Mouse (Mus musculus) adrenal gland, postnatal 10 days (tissue): ENCODE data around the gene Arid1b. TPM values are rescaled to one million over a fixed set of nuclear protein-coding genes. Genes with fewer than 3 reads are reported as not detected.

Experiments used
- DNase-seq: peaks from one replicate; pipeline ENCODE4 v3.0.0; 2021; ENCODE audit warnings: mixed read lengths
- total RNA-seq, 2 experiments: library from RNA; stranded (reverse); gene quantifications; 2 replicates each; pipeline ENCODE4 v1.2.3; 2021

Gene Arid1b
- total RNA-seq, 2 experiments from 2014 or later, result 56.1 to 75.4 TPM

DNA sequence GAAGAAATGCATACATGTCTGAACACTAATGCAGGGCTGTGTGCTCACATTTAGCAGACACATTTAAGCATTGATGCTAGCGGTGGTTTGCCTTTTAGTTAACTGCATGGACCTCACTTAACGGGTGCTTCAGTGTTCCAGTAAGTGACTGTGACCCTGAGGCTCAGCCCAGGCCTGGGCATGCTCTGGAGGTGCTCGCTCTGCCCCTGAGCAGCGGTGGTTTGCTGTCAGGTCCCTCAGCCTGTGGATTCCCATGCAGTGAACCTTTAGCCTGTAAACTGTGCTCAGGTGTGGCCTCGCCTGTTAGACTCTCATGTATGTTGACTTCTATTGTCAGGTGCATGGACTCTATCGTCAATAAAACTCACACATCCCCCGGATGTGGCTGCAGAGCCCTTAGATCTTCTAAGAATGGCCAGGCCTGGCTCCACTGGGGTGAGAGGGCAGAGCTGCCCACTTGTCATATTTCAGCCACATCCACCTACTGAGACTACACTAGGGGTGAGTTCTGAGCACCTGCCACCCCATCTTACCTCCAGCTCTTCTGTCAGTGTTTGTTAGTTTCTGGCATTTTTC lies 169.2 kb downstream of the Arid1b start:
- no peak for DNase-seq

DNA sequence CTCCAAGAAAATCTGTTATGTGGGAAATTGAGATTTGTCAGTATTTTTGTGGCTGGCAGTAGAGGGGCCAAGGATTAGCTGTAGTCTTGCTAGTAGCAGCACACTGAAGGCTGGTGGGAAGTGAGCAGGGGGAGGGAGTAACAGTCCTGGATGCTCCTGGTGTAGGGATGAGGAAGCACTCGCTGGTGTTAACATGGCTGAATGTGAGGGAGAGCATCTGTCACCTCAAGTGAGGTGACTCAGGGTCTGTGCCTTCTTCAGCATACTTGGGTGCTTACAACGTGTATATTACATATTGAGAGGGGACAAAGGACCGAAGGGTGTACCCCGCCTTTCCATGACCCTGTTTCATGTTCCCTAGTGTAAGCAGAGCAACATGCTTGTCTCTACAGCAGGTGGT lies 170.7 kb downstream of the Arid1b start:
- DNase-seq, result no peak

DNA sequence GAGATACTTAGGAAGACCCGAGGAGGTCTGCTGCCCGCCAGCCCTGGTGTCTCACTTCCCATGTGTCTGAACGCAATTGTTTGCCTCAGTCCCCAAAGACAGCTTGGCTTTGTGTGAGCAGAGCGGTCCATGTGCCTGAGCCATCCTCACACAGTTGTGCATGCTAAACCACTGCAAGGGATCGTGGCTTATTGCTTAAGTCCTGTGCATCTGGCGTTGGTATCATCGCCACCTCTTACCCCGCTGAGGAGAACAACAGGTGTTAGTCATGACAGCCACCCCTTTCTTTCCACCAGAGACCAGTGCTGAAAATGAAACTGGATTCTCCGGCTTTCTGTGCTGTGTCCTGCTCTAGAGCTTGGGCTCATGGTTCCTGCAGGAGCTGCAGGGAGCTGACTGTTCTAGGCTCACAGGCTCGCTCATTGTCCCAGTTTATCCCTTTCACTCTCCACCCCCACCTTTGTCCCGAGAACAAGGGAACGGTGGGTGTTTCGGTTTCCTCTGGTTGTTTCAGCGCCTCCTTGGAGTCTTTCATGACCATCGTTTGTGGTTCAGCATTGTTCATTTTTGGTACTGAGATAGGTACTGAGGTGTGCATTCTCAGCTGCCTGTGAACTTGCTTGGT lies 171.2 kb downstream of the Arid1b start:
- DNase-seq, result no peak

DNA sequence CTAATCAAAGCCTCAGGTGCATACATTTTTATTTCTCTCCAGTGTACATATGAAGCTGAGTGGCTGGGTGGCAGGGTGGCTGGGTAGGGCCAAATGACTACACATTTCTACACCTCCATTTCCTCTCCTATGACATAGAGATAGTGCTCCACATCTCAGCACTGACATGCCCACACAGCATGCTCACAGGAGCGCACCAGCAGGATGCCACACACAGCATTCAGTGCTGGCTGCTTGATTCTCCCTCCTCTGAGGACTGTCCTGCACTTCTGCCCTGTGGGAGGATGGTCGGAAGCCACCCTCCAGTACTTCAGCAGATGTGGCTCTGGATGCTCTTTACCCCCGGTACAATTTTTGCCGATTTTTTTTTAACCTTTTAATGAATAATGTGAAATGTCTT lies 172.0 kb downstream of the Arid1b start:
- no peak for DNase-seq

DNA sequence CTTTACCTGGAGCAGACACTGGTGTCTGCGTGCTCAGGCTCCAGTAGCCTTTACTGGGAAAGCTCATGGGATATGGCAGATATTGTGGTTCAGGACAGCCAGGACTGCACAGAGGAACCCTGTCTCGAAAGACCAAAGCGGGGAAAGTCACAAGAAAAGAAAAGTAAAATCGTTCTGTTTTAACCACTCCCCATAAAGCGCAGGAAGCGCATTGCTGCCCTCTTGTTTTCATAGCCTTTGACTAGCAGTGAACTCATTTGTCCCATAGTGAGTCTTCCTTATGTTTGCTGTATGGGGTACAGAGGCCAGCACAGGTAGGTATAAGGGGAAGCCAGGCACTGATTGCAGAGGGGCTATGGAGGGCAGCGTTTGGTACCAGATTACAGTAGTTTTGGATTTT lies 173.9 kb downstream of the Arid1b start:
- DNase-seq, result no peak

DNA sequence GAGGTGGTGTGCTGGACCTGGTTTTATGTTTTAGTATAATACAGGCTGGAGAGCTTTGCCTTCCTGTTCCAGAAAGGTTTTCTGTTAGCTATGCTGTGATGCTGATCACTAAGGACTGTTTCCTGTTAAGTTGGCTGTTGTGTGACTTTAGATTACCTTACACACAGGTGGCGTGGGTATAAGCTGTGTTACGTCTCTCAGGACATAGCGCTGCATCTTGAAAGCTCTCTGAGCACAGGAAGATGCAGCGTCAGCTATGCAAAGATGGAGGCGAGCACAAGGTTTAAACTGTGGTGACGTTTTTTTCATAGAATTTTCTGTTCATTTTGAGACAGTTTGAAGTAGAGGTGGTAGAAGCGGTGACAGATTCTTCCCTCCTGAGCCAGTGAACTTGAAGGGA lies 174.5 kb downstream of the Arid1b start:
- DNase-seq, result no peak

DNA sequence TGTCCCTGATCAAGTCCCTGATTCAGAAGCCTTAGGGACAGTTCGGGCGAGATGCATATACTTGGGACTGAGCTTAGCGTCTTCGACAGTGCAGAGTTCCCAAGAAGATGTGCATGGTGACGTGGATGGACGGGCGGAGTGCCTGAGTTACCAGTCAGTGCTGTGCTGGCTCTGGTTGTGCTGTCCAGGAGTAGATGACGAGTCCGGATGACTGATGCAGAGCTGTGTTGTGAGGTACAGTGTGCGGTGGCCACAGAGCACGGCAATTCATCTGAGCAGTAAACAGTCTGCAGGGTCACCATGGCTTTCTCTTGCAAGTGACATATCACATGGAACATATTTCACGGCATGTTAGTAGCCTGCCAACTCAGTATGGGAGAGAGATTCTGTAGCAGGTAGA lies 176.2 kb downstream of the Arid1b start:
- no peak for DNase-seq

DNA sequence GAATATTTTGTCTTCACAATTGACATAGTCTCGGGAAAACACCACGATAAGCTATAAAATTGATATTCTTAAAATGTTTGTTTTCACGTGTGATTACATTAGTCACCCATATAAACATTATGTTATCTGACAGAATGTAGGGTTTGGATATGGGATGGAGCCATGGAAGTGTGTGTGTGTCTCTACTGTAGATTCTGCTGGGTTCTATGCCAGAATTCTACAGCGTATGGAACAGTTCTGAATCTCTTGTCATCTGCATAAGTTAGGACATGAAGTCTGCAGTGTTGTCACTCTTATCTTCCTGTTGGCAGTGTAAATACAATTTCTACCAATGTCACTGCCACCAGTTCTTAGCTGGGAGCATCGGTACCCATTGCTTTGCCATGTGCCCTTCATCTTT lies 177.3 kb downstream of the Arid1b start:
- DNase-seq, result no peak

DNA sequence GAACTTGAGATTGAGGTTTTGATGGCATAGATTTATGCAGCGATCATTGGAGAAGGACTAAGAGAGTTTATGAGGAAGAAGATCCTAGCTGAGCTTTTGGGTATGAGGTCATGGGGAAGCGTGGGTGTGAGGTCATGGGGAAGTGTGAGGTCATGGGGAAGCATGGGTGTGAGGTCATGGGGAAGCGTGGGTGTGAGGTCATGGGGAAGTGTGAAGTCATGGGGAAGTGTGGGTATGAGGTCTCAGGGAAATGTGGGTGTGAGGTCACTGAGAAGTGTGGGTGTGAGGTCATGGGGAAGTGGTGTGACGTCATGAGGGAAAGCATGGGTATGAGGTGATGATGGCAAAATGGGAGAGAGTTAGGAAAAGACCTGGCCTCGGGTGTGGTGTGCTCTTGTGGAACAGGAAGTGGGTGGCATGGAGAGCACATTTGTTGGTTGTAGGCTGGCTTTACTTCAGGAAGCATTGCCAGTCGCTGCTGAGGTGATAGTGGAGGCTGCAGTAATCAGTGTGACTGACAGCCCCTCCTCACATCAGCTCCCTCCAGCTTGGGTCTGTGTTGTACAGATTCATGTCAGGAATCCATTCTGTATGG lies 180.4 kb downstream of the Arid1b start:
- no peak for DNase-seq

DNA sequence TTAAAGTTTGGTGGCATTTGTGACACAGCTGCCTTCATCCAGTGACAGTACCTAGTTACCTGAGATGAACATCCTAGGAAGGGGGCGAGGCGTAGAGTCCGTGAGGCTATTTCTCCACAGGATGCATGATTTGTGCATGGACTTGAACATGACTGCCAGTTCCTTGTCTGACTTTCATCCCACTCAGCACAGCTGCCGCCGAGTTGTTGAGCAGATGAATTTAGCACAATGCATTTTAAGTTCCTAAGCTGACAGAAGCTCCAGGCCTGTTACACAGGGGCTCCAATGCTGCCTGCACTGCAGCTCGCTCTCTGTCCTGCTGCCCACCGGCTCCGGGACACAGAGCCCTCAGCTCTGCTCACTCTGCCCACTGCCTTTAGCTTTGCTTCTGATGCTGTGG lies 181.4 kb downstream of the Arid1b start:
- DNase-seq, result no peak

DNA sequence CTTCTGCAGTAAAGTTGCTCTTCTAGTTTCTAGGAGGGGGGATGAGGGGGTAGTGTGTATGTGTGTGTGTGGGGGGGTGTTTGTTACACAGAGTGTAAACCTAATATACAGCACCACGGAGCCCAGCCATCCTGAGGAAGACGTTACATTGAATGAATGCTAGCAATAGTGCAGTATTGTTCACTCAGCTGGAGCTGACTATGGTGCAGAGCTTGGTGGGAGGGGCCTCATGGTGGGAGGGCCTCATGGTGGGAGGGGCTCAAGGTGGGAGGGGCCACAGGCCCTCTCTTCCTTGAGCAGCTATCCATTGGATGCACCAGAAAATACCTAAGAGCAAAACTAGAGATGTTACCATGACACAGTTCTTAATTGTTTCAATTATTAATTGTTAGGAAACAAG lies 182.2 kb downstream of the Arid1b start:
- no peak for DNase-seq

DNA sequence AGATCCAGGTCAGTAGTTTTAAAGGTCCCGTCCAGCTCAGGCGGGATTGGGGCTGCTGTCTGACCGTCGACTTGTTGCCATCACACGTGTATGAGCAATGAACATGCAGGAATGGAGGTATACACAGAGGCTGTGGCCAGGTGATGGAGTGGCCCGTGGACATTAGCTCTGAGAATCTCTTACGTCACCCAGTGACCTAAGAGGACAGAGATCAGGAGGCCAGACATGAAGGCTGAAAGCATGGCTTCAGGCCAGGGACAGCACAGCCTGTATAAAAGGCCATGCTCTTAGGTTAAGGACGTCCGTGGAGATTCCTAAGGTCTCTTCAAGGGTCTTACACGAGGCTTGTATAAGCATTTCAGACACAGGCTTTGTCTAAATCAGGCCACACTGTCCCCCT lies 184.4 kb downstream of the Arid1b start:
- peak; percentile 49 for DNase-seq

DNA sequence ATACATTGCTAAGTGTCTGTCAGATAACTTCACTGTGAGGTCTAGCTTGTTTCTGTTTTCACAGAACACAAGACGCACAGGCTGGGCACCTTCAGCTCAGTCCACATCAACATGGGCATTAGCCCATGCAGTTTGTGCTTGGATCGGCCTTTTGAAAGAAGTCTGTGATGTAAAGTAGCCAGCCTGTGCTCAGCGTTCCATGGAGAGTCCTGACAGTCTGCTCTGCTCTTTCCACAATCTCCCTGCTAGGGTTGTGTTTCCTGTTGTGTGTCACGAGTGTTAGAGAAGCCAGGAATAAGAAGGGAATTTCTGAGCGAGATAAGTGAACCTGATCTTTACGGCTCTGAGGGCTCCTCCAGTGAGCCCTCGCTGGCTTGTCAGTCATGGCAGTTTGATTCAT lies 184.9 kb downstream of the Arid1b start:
- DNase-seq, result no peak

DNA sequence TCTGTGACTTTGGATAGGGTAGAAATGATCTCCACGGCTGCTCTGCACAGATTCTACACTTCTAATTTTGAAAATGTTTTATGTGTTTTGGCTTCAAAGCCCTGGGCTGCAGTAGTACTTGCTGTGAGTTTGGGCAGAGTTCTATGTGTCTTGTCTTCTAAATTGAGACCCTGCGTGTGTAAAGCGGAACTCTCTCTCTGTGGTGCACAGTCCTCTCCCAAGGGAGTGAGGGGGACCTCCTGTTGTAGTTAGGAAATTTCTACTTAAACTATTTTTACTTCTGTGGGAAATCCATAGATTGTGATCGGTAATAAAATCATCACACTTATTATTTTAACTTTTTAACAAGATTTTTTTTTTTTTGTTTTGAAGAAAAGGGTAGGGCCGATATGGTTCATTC lies 185.3 kb downstream of the Arid1b start:
- DNase-seq, result no peak

DNA sequence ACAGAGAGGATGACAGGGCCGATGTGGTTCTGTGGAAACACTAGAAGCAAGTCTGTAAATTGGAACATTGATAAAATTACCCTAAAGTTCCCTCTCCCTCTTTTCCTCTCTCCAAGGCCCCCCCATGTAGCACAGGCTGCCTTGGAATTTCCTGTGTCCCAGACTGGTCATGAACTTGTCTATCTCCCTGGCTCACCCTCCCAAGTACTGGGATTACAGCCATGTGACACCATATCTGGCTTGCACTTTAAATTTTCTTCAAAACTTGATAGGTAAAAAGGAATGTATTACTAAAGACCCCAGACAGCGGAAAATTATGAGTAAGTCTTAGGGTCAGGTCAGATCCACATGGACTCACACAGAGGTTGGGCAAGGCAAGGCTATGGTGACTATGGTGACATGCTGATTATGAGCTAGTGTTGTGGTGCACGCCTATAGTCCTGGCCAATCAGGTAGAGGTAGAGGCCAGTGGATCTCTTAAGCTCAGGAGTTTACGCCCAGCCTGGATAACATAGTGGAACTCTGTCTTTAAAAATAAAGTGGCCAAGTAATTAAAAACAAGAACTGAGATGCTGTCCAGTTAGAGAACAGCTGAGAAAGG lies 185.9 kb downstream of the Arid1b start:
- DNase-seq, result no peak

DNA sequence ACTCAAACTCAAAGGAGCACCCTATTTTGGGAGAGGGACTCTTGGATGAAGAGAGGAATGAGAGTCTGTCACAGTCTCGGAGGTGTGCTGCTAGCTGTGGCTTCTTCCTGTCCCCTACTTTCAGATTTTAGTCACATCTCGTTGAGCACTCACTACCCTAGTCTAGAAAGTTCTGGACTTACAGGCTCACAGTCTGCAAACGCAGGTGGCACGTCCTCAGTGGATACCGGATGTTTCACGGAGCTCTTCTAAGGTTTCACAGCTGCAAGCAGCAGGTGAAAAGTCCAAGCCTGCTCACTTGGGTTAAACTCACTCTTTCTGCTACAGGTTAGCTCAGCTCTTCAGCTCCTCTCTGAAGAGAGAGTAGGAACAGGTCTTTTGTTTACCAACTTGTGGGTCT lies 186.8 kb downstream of the Arid1b start:
- DNase-seq, result no peak

DNA sequence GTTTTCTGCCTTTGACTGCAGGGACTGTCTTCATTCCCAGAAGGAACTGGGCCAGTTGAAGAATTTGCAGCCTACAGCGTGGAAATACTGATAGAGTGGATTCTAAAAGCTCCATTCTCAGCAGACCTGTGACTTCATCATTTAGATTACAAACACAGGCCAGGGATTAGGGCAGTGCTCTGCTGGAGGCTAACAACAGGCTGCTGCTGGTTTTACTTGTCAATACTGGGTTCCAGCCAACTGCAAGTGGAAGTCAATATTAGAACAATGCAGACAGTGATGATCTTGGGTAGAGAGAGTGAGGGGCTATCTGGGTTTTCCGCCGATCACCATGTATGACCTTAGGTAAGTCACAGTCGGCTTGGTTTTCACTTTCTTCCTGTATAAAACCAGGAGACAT lies 188.4 kb downstream of the Arid1b start:
- DNase-seq, result no peak

DNA sequence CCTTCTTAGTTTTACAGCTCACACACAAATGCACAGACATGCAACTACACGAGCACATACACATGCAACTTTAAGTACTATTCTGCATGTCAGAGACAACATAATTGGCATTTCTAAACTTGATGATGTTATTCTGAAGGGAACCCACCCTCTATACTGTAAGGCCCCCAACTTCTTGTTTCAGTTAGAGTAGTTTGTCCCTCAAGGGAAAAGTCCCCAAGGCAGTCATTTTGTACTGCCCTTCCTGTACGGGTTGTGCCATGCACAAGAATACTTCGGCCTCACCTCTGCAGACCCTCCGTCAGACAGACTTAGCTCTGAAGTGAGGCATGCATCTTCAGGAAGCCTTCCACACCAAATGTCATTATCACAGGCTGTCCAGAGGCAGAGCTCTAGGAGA lies 191.4 kb downstream of the Arid1b start:
- no peak for DNase-seq

DNA sequence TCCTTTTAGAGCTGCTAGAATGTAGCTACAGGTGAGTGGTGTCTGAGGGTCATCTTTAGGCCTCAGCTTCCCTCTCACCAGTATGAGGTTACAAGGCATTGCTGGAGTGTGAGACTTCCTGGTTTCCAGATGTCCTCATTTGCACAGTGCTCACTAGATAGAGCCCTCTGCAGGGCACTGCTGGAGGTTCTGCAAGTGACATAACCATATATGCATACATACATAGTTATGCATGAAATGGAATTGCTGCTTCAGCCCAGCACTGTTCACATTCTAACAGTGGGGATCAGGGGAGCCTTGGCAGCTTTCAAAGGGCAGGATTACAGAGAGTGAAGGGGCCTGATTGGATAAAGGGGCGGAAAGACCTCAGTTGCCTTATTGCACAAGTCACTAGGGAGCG lies 193.4 kb downstream of the Arid1b start:
- no peak for DNase-seq

DNA sequence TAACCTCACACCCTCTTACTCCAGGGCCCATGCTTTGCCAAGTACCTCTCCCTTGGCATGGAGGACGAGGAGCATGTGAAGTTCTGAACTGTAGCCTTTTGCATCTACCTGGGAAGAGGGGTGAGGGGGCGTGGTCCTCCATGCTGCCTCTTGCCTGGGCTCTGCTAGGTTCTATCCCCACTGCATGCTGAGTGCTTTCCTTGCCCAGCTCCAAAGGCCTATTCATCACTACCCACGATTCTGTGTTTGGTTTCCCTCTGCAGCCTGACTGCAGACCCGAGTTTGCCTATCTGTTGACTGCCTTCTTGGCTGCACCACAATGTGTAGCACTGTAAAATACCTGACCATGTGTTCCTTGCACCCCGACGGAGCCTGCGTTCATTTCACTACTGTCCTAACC lies 194.3 kb downstream of the Arid1b start:
- DNase-seq, result no peak

DNA sequence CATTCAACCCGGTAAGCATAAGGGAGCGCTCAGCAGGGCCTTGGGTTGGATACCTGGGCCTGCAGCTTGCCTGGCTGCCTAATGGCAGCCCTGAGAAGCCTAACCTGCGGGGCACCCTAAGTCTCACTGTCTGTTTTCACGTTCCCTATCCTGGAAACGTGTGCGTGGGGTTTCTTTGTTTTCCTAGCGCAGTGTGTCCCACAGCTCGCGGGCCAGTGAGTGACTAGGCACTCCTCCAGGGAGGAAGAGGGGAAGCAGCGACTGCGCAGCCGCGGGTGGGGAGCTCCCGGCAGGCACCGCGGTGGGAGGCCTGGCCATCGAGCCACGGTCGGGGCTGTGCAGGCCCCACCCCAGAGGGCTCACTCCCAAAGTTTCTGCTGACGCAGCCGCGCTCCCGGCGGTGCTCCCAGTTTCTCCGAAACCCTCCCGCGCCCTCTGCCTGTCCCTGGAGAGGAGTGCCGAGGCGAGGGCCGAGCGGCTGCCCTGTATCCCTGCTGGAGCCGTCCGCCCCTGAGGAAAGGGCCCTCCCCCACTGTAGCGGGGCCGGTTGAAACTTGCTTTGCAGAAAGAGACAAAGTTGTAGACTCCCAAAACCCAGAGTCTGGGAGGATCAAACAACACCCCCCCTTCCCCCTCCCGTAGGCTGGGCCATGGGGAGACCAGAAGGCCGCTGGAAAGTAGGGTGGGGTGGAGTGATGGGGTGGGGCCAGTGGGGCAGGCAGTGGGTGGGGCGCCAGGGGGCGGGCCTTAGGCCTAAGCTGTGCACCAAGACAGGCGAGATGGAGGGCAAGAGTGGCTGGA lies 195.6 kb downstream of the Arid1b start:
- DNase-seq, result peak; percentile 98

DNA sequence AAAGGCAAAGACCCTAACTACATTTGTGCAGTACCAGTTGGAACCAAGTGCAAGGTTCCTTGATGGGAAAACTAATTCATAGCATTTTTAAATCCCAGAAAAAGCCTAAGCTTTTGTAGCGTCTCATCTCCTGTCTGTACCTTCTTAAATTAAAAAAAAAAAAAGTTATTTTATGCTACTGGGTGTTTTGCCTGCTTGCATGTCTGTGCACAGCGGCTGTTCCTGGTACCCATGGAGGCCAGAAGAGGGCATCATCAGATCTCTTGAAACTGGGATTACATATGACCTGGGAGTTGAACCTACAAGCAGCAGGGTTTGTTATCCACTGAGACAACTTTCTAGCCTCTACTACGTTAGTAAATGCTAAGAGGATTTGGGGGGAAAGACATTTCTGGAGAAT lies 196.2 kb downstream of the Arid1b start:
- no peak for DNase-seq
